Mouse (Mus musculus): ENCODE data around the gene 1700020D05Rik.

DNA sequence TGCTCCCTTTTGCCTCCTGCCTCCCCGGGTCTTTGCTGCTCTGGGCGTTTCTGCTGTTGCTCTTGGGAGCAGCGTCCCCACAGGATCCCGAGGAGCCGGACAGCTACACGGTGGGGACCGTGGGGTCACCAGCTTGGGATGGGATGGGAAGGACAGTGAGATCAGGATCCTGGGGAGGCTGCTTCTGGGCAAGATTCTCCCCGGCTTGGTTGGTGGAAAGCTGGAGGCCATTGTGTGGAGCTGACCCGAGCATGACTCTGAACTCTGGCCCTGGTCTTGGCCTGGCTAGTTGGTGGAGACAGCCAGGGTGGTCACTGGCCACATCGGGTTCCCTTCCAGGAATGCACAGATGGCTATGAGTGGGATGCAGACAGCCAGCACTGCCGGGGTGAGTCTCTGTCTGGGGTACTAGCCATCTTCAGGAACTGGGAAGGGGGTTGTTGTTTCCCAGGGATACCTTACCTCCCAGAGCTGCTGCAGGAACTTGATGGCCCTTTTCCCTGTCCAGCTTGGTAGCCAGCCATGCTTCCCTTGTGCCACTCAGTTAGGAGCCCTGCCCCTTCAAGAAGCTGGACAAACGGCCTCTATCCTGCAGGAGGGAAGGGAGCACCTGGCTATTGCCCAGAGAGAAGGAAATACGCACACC, 28.4 kb downstream of the 1700020D05Rik start:
- no peak for TF ChIP-seq CTCF (IDR thresholded peaks at IDR 0.05; ENCODE audit: low read depth)
- TF ChIP-seq EP300 (IDR thresholded peaks at IDR 0.05; ENCODE audit: low read depth) = no peak
